Mouse (Mus musculus) inflammation-experienced regulatory T-cells (primary cell): ENCODE measurements around the gene Krtap22-2. TPM values are rescaled to one million over a fixed set of nuclear protein-coding genes. Genes with fewer than 3 reads are reported as not detected.

Experiments used
- polyA plus RNA-seq, 2 experiments: library from polyadenylated mRNA; unstranded; fragments of 100-300 nt; shearing (Covaris generic); gene quantifications; one replicate each; pipeline ENCODE4 v1.2.1; 2017

The Krtap22-2 gene
- polyA plus RNA-seq, result not detected

DNA sequence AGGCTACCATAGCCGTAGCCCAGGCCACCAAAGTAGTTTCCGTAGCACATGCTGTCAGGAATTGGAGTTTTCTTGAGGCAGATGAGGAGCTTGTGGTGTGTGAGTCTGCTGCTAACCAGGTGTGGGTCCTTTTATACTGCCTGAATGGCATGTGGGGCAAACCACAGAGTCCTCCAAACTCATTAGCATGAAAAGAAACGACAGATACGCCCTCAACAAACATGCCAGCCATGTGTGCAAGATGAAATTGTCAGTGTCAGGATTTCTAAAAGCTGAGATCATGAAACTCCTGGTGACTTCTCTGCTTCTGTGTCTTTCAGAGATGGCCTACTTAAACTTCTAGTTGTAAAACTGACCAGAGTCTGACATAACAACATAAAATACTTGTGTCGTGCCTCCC, at the start of gene Krtap22-2:
TSS of gene Krtap22-2 (minus strand) at position 101 of the 400 bp plus-strand sequence.

DNA sequence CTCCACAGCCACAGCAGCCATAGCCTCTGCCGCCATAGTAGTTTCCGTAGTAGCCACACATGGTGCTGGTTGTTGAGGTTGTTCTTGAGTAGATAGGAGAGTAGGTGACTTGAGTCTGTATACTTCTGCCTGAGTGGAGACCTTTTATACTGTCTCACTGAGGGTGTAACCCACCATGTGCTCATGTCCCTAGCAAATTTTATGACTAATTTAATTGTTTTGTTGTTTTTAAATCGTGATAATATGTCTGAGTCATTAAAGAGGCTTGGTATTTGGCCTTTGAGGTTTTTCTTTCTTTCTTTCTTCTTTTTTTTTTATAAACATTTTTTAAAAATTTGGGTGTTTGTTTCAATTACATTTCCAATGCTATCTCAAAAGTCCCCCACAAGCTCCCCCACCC, 37.2 kb upstream of the Krtap22-2 start, which contains the start of gene Krtap6-5:
TSS of gene Krtap6-5 (minus strand) at position 101 of the 400 bp plus-strand sequence.

DNA sequence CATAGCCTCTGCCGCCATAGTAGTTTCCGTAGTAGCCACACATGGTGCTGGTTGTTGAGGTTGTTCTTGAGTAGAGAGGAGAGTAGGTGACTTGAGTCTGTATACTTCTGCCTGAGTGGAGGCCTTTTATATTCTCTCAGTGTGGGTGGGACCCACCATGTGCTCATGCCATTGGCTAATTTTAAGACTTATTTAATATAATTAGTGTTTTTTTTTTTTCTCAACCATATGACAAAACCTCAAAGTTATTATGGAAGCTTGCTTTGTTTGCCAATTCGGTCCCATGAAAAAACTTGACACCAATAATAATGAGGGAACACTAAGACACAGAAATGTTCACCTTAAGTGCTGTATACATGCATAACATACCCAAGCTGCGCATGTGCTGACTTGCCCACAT, 30.8 kb upstream of the Krtap22-2 start, which contains the start of gene Gm10228:
TSS of gene Gm10228 (minus strand) at position 101 of the 400 bp plus-strand sequence.

DNA sequence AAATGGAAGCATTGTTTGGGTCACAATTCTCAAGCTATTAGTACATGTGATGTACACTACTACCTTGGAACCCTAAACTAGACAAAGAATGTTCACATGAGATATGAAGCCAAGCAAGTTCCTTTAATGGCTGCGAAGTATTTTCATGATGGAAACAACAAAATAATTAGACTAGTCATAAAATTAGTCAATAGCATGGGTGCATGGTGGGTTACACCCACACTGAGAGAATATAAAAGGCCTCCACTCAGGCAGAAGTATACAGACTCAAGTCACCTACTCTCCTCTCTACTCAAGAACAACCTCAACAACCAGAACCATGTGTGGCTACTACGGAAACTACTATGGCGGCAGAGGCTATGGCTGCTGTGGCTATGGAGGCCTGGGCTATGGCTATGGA, 20.8 kb upstream of the Krtap22-2 start, which contains the start of gene Krtap6-1:
TSS of gene Krtap6-1 (plus strand) at position 301 of the 400 bp plus-strand sequence.

DNA sequence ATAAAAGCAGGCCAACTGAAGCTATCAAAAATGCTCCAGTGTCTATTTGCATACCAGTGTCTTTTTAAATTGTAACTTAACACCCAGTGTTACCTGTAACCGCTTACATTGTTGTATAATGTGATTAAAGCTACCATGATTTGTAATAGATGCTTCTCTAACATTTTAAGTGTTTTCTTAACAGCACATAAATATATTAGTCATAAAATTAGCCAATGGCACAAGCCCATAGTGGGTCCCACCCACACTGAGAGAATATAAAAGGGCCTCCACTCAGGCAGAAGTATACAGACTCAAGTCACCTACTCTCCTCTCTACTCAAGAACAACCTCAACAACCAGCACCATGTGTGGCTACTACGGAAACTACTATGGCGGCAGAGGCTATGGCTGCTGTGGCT, 4.4 kb upstream of the Krtap22-2 start, which contains the start of gene Gm10229:
TSS of gene Gm10229 (plus strand) at position 301 of the 400 bp plus-strand sequence.

DNA sequence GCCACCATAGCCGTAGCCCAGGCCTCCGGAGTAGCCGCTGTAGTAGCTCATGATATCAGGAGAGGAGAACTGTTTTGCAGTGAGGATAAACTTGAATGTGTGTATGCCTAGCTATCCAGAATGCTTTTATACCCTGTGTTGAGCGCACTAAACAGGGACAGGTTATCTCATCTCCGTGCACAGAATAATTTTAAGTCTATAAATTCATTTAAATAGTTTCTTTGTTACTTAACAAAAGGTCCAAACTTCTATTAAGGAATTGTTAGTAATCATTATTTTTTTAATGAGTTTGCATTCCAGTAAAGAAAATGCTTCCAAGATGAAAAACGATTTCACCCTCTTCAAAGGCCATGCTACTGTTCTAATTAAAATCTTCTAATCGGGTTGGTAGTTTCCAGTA, 47.8 kb downstream of the Krtap22-2 start, which contains the start of gene Krtap16-3:
TSS of gene Krtap16-3 (minus strand) at position 101 of the 400 bp plus-strand sequence.

Other genes starting within 250 kb of the Krtap22-2 start
- gene 2310057N15Rik, start 236.6 kb downstream of the Krtap22-2 start, polyA plus RNA-seq, result not detected
- gene Gm5965, start 232.9 kb downstream of the Krtap22-2 start, polyA plus RNA-seq, result not detected
- not detected for gene Gm20741, start 198.5 kb downstream of the Krtap22-2 start, polyA plus RNA-seq
- gene Krtap15, start 190.5 kb downstream of the Krtap22-2 start, polyA plus RNA-seq, result not detected
- not detected for gene Krtap14, start 184.6 kb downstream of the Krtap22-2 start, polyA plus RNA-seq
- 1 to 10 TPM in 1 of 2 experiments, not detected in 1; 1.2 TPM for gene Krtap19-1, start 141.3 kb downstream of the Krtap22-2 start, polyA plus RNA-seq
- not detected for gene Krtap19-2, start 136.5 kb downstream of the Krtap22-2 start, polyA plus RNA-seq
- gene Krtap19-3, start 132.7 kb downstream of the Krtap22-2 start, polyA plus RNA-seq, result under 1 TPM in 1 of 2 experiments, not detected in 1; 0.31 TPM
- not detected for gene Krtap19-4, start 125.7 kb downstream of the Krtap22-2 start, polyA plus RNA-seq
- not detected for gene Krtap19-5, start 114.3 kb downstream of the Krtap22-2 start, polyA plus RNA-seq
- not detected for gene Krtap19-9b, start 78.5 kb downstream of the Krtap22-2 start, polyA plus RNA-seq
- 1 to 10 TPM in 1 of 2 experiments, not detected in 1; 1.1 TPM for gene Krtap16-3, start 47.9 kb downstream of the Krtap22-2 start, polyA plus RNA-seq
- not detected for gene Gm10229, start 4.5 kb upstream of the Krtap22-2 start, polyA plus RNA-seq
- gene Krtap6-1, start 20.9 kb upstream of the Krtap22-2 start, polyA plus RNA-seq, result not detected
- gene Gm10228, start 30.7 kb upstream of the Krtap22-2 start, polyA plus RNA-seq, result under 1 TPM in 1 of 2 experiments, not detected in 1; 0.40 TPM
- gene Krtap6-5, start 37.1 kb upstream of the Krtap22-2 start, polyA plus RNA-seq, result not detected
- gene 1110025L11Rik, start 53.2 kb upstream of the Krtap22-2 start, polyA plus RNA-seq, result not detected
- not detected for gene Krtap6-3, start 73.3 kb upstream of the Krtap22-2 start, polyA plus RNA-seq
- gene Gm6358, start 130.1 kb upstream of the Krtap22-2 start, polyA plus RNA-seq, result not detected
- gene Gm10061, start 140.3 kb upstream of the Krtap22-2 start, polyA plus RNA-seq, result not detected
- gene Gm9789, start 147.2 kb upstream of the Krtap22-2 start, polyA plus RNA-seq, result not detected
- not detected for gene Gm7735, start 158.7 kb upstream of the Krtap22-2 start, polyA plus RNA-seq
- not detected for gene 1110057P08Rik, start 164.0 kb upstream of the Krtap22-2 start, polyA plus RNA-seq
- gene Krtap20-2, start 195.1 kb upstream of the Krtap22-2 start, polyA plus RNA-seq, result not detected